Mouse (Mus musculus): ENCODE results near the gene Slc7a14. TPM values are rescaled to one million over a fixed set of nuclear protein-coding genes. Genes with fewer than 3 reads are reported as not detected.

Slc7a14 gene
- polyA plus RNA-seq, 1 experiment, result 0.15 TPM

- TF ChIP-seq CTCF (IDR thresholded peaks at IDR 0.05; ENCODE audit: extremely low read depth, insufficient read length, insufficient replicate concordance, low read depth, low read length) (no peak), POLR2A (IDR thresholded peaks at IDR 0.05; ENCODE audit: low read depth, low read length) (no peak)
- no peaks in the 10 kb centered on the region for H3K4me1 ChIP-seq (ENCODE audit: control insufficient read depth, insufficient read depth, insufficient read length, low read length)
- no peak overlapping the region for H3K27ac ChIP-seq (ENCODE audit: insufficient read depth, low read depth, low read length)
- no peaks in the 10 kb centered on the region for H3K27me3 ChIP-seq (ENCODE audit: control insufficient read depth, insufficient read depth, low read length)
- no peaks in the 10 kb centered on the region for H3K36me3 ChIP-seq (ENCODE audit: control insufficient read depth, insufficient read depth, low read length)
- H3K4me3 ChIP-seq (ENCODE audit: low read depth, low read length), result no peak overlapping the region
- WGBS, result 93% methylated on average over 17 of the region's 17 CpGs
These were observed 86.6 kb downstream of the Slc7a14 start for GRCm38 (mm10) chr3:31223551-31223950.

GRCm38 (mm10) chr3:31220040-31220439 lies 90.1 kb downstream of the Slc7a14 start:
- H3K27ac ChIP-seq (ENCODE audit: insufficient read depth, low read depth, low read length), result no peak overlapping the region
- no peaks in the 10 kb centered on the region for H3K27me3 ChIP-seq (ENCODE audit: control insufficient read depth, insufficient read depth, low read length)
- no peaks in the 10 kb centered on the region for H3K36me3 ChIP-seq (ENCODE audit: control insufficient read depth, insufficient read depth, low read length)
- H3K4me3 ChIP-seq (ENCODE audit: low read depth, low read length), result no peak overlapping the region
- WGBS, result 80% methylated on average over 4 of the region's 4 CpGs
- no peak for TF ChIP-seq CTCF (IDR thresholded peaks at IDR 0.05; ENCODE audit: extremely low read depth, insufficient read length, insufficient replicate concordance, low read depth, low read length)
- TF ChIP-seq POLR2A (IDR thresholded peaks at IDR 0.05; ENCODE audit: low read depth, low read length), result no peak
- no peaks in the 10 kb centered on the region for H3K4me1 ChIP-seq (ENCODE audit: control insufficient read depth, insufficient read depth, insufficient read length, low read length)

GRCm38 (mm10) chr3:31219483-31219882 lies 90.7 kb downstream of the Slc7a14 start:
- H3K36me3 ChIP-seq (ENCODE audit: control insufficient read depth, insufficient read depth, low read length), result no peaks in the 10 kb centered on the region
- no peak overlapping the region for H3K4me3 ChIP-seq (ENCODE audit: low read depth, low read length)
- H3K27me3 ChIP-seq (ENCODE audit: control insufficient read depth, insufficient read depth, low read length), result no peaks in the 10 kb centered on the region
- TF ChIP-seq POLR2A (IDR thresholded peaks at IDR 0.05; ENCODE audit: low read depth, low read length) (no peak), CTCF (IDR thresholded peaks at IDR 0.05; ENCODE audit: extremely low read depth, insufficient read length, insufficient replicate concordance, low read depth, low read length) (no peak)
- H3K27ac ChIP-seq (ENCODE audit: insufficient read depth, low read depth, low read length), result no peak overlapping the region
- 76% methylated on average over 7 of the region's 7 CpGs for WGBS
- no peaks in the 10 kb centered on the region for H3K4me1 ChIP-seq (ENCODE audit: control insufficient read depth, insufficient read depth, insufficient read length, low read length)

- Histone ChIP-seq H3K27me3 (ENCODE audit: control insufficient read depth, insufficient read depth, low read length) (no peaks in the 10 kb centered on the region), H3K36me3 (ENCODE audit: control insufficient read depth, insufficient read depth, low read length) (no peaks in the 10 kb centered on the region), H3K4me3 (ENCODE audit: low read depth, low read length) (no peak overlapping the region), H3K4me1 (ENCODE audit: control insufficient read depth, insufficient read depth, insufficient read length, low read length) (no peaks in the 10 kb centered on the region), H3K27ac (ENCODE audit: insufficient read depth, low read depth, low read length) (no peak overlapping the region)
- TF ChIP-seq POLR2A (IDR thresholded peaks at IDR 0.05; ENCODE audit: low read depth, low read length) (no peak), CTCF (IDR thresholded peaks at IDR 0.05; ENCODE audit: extremely low read depth, insufficient read length, insufficient replicate concordance, low read depth, low read length) (no peak)
- WGBS, result 83% methylated on average over 10 of the region's 10 CpGs
These were observed 92.7 kb downstream of the Slc7a14 start for GRCm38 (mm10) chr3:31217523-31217922.

GRCm38 (mm10) chr3:31213802-31214201 lies 96.4 kb downstream of the Slc7a14 start:
- Histone ChIP-seq H3K27me3 (ENCODE audit: control insufficient read depth, insufficient read depth, low read length) (no peaks in the 10 kb centered on the region), H3K36me3 (ENCODE audit: control insufficient read depth, insufficient read depth, low read length) (no peaks in the 10 kb centered on the region), H3K4me3 (ENCODE audit: low read depth, low read length) (no peak overlapping the region), H3K4me1 (ENCODE audit: control insufficient read depth, insufficient read depth, insufficient read length, low read length) (no peaks in the 10 kb centered on the region), H3K27ac (ENCODE audit: insufficient read depth, low read depth, low read length) (no peak overlapping the region)
- WGBS, result 63% methylated on average over 3 of the region's 3 CpGs
- TF ChIP-seq POLR2A (IDR thresholded peaks at IDR 0.05; ENCODE audit: low read depth, low read length) (no peak), CTCF (IDR thresholded peaks at IDR 0.05; ENCODE audit: extremely low read depth, insufficient read length, insufficient replicate concordance, low read depth, low read length) (no peak)

GRCm38 (mm10) chr3:31212205-31213038 lies 97.8 kb downstream of the Slc7a14 start:
- H3K4me1 ChIP-seq (ENCODE audit: control insufficient read depth, insufficient read depth, insufficient read length, low read length), result no peaks in the 10 kb centered on the region
- no peaks in the 10 kb centered on the region for H3K36me3 ChIP-seq (ENCODE audit: control insufficient read depth, insufficient read depth, low read length)
- H3K27me3 ChIP-seq (ENCODE audit: control insufficient read depth, insufficient read depth, low read length), result no peaks in the 10 kb centered on the region
- H3K4me3 ChIP-seq (ENCODE audit: low read depth, low read length), result no peak overlapping the region
- no peak overlapping the region for H3K27ac ChIP-seq (ENCODE audit: insufficient read depth, low read depth, low read length)
- TF ChIP-seq CTCF (IDR thresholded peaks at IDR 0.05; ENCODE audit: extremely low read depth, insufficient read length, insufficient replicate concordance, low read depth, low read length), result no peak
- no peak for TF ChIP-seq POLR2A (IDR thresholded peaks at IDR 0.05; ENCODE audit: low read depth, low read length)
- 23% methylated on average over 9 of the region's 9 CpGs for WGBS

GRCm38 (mm10) chr3:31209001-31209400 lies 101.2 kb downstream of the Slc7a14 start:
- TF ChIP-seq CTCF (IDR thresholded peaks at IDR 0.05; ENCODE audit: extremely low read depth, insufficient read length, insufficient replicate concordance, low read depth, low read length) (no peak), POLR2A (IDR thresholded peaks at IDR 0.05; ENCODE audit: low read depth, low read length) (no peak)
- 12% methylated on average over 19 of the region's 19 CpGs for WGBS
- Histone ChIP-seq H3K4me1 (ENCODE audit: control insufficient read depth, insufficient read depth, insufficient read length, low read length) (no peaks in the 10 kb centered on the region), H3K4me3 (ENCODE audit: low read depth, low read length) (no peak overlapping the region), H3K27me3 (ENCODE audit: control insufficient read depth, insufficient read depth, low read length) (no peaks in the 10 kb centered on the region), H3K27ac (ENCODE audit: insufficient read depth, low read depth, low read length) (no peak overlapping the region), H3K36me3 (ENCODE audit: control insufficient read depth, insufficient read depth, low read length) (no peaks in the 10 kb centered on the region)
